ENCODE assay signal across 8 mouse cellular contexts in genomic region chr3:37640162-37640721, GRCm38 (mm10). TPM values are rescaled to one million over a fixed set of nuclear protein-coding genes. Genes with fewer than 3 reads are reported as not detected.
DNase-seq lines count a peak whose midpoint lies in the region; ATAC-seq and TF ChIP-seq lines count a peak whose summit lies in the region.

No protein-coding gene starts in this region.

- no peaks in the 10 kb centered on the region for H3K36me3 ChIP-seq in heart, embryonic 11.5 days (ENCODE audit: control insufficient read depth, insufficient read depth, low read length)
- H3K36me3 ChIP-seq in kidney, embryonic 14.5 days (ENCODE audit: control insufficient read depth, insufficient read depth, low read length): peaks cover 26% of the 10 kb centered on the region
- peaks cover 12% of the 10 kb centered on the region for H3K36me3 ChIP-seq in lung, postnatal 0 days (ENCODE audit: insufficient read depth, low read length)

- peak overlapping the region; percentile 81 for H3K4me3 ChIP-seq in heart, embryonic 11.5 days (ENCODE audit: low read depth, low read length)
- peak overlapping the region; percentile 95 for H3K4me3 ChIP-seq in kidney, embryonic 14.5 days (ENCODE audit: low read length)
- peak overlapping the region; percentile 90 for H3K4me3 ChIP-seq in lung, postnatal 0 days (ENCODE audit: low read depth, low read length)

- under 1% methylated on average over 77 of the region's 86 CpGs for WGBS in heart, embryonic 11.5 days (ENCODE audit: insufficient replicate concordance)
- under 1% methylated on average over 61 of the region's 86 CpGs for WGBS in kidney, embryonic 14.5 days
- 0% methylated on average over 47 of the region's 86 CpGs for WGBS in lung, postnatal 0 days

- peak; percentile 60 for DNase-seq in NIH3T3 (ENCODE audit: low read depth)
- peak; percentile 67 for DNase-seq in embryo, embryonic 9.5 days (ENCODE audit: extremely low spot score)
- DNase-seq in lung, postnatal 0 days (ENCODE audit: low spot score): peak; percentile 48
- peak; percentile 61 for DNase-seq in right cerebral cortex, postnatal 4 days
- DNase-seq in natural killer cell, adult 2 months (ENCODE audit: low spot score in 2 of 2): no peak

- H3K4me1 ChIP-seq in heart, embryonic 11.5 days (ENCODE audit: control insufficient read depth, insufficient read depth, low read length): peaks cover 3% of the 10 kb centered on the region; the same call in 1 of the 2 replicates
- peaks cover 28% of the 10 kb centered on the region for H3K4me1 ChIP-seq in kidney, embryonic 14.5 days (ENCODE audit: control insufficient read depth, insufficient read depth, low read length)
- H3K4me1 ChIP-seq in lung, postnatal 0 days (ENCODE audit: insufficient read depth, low read depth, low read length): peaks cover 7% of the 10 kb centered on the region; the same call in 1 of the 2 replicates

- peak overlapping the region; percentile 80 for H3K9ac ChIP-seq in heart, embryonic 11.5 days (ENCODE audit: low read depth, low read length)
- peak overlapping the region; percentile 97 for H3K9ac ChIP-seq in kidney, embryonic 14.5 days (ENCODE audit: low read depth, low read length)
- H3K9ac ChIP-seq in lung, postnatal 0 days (replicated peaks; ENCODE audit: low read depth): peak overlapping the region; percentile 92

- H3K4me2 ChIP-seq in heart, embryonic 11.5 days: peak overlapping the region; percentile 95
- H3K4me2 ChIP-seq in kidney, embryonic 14.5 days (replicated peaks; ENCODE audit: low read depth, low read length): peak overlapping the region; percentile 56
- peak overlapping the region; percentile 78 for H3K4me2 ChIP-seq in lung, postnatal 0 days (replicated peaks; ENCODE audit: low read depth, low read length)

- peak; percentile 19 for ATAC-seq in CD4-positive, CD25-positive, alpha-beta regulatory T cell, adult 4 months
- peak; percentile 69 for ATAC-seq in heart, embryonic 11.5 days (replicated peaks; ENCODE audit: insufficient number of reproducible peaks, low FRiP score, low TSS enrichment)
- peak; percentile 51 for ATAC-seq in kidney, embryonic 14.5 days (ENCODE audit: low FRiP score, low TSS enrichment)
- ATAC-seq in lung, postnatal 0 days: peak; percentile 58

- TF ChIP-seq EP300 in lung, postnatal 0 days (IDR thresholded peaks at IDR 0.05): no peak

- H3K27ac ChIP-seq in heart, embryonic 11.5 days (ENCODE audit: low read depth, low read length): peak overlapping the region; percentile 57
- H3K27ac ChIP-seq in kidney, embryonic 14.5 days (ENCODE audit: low read depth, low read length): peak overlapping the region; percentile 95
- H3K27ac ChIP-seq in lung, postnatal 0 days (ENCODE audit: low read length): peak overlapping the region; percentile 93

- no peaks in the 10 kb centered on the region for H3K9me3 ChIP-seq in heart, embryonic 11.5 days (replicated peaks; ENCODE audit: control insufficient read depth, low read length)
- no peaks in the 10 kb centered on the region for H3K9me3 ChIP-seq in kidney, embryonic 14.5 days (ENCODE audit: control insufficient read depth, low read length)
- H3K9me3 ChIP-seq in lung, postnatal 0 days (ENCODE audit: low read length): no peaks in the 10 kb centered on the region

- TF ChIP-seq CTCF in lung, postnatal 0 days (IDR thresholded peaks at IDR 0.05): no peak

- H3K27me3 ChIP-seq in heart, embryonic 11.5 days (ENCODE audit: control insufficient read depth, insufficient read depth, low read length): peaks cover 4% of the 10 kb centered on the region; the same call in 1 of the 2 replicates
- H3K27me3 ChIP-seq in kidney, embryonic 14.5 days (ENCODE audit: control insufficient read depth, insufficient read depth, low read length): no peaks in the 10 kb centered on the region
- no peaks in the 10 kb centered on the region for H3K27me3 ChIP-seq in lung, postnatal 0 days (replicated peaks; ENCODE audit: insufficient read depth, low read length)

RNA-seq across cellular contexts. Expression of gene Spry1, which starts 0.5 kb away (rescaled TPM):
- 10 to 100 TPM in 1 of 2 experiments, 1 to 10 TPM in 1; 9.2 to 11.5 TPM for polyA plus RNA-seq in CD4-positive, CD25-positive, alpha-beta regulatory T cell, adult 4 months (2017; shearing (Covaris generic))
- 4.8 and 6.3 TPM in 2 replicates for polyA plus RNA-seq in heart, embryonic 11.5 days (2014; fragmentation: Nextera tagmentation; extraction: Ambion mirVana)
- polyA plus RNA-seq in kidney, embryonic 14.5 days (2014; fragmentation: Nextera tagmentation; extraction: Ambion mirVana): 41.7 and 49.8 TPM in 2 replicates
- polyA plus RNA-seq in lung, postnatal 0 days (2015; fragmentation: Nextera tagmentation; extraction: Ambion mirVana): 23.3 and 24.7 TPM in 2 replicates

Comparison
In these comparisons a context has a peak if more than half of its experiments do, and no peak if none do; other contexts are left out.
1. ATAC-seq: peak in every context shown above with its lines; median percentile 69 in heart, embryonic 11.5 days; 58 in lung, postnatal 0 days; 51 in kidney, embryonic 14.5 days; 19 in CD4-positive, CD25-positive, alpha-beta regulatory T cell, adult 4 months.
2. DNase-seq: peak in NIH3T3 (single experiment), embryo, embryonic 9.5 days (single experiment), lung, postnatal 0 days (single experiment) and right cerebral cortex, postnatal 4 days (single experiment); none in natural killer cell, adult 2 months (0 of 2).
3. Peak in every context shown above with its lines, with median percentiles within 50 percentile points of each other: H3K27ac ChIP-seq, H3K4me2 ChIP-seq, H3K4me3 ChIP-seq and H3K9ac ChIP-seq.